Mouse (Mus musculus) hindbrain, embryonic 11.5 days (tissue): ENCODE results near the gene Tars. TPM values are rescaled to one million over a fixed set of nuclear protein-coding genes. Genes with fewer than 3 reads are reported as not detected.

Experiments used
- ATAC-seq: fragments of 200-750 bp; cut with Nextera tagmentation; 2 replicates; pipeline ENCODE4 v1.8.0; 2017; ENCODE audit warnings: mild to moderate bottlenecking, moderate TSS enrichment, moderate library complexity; ENCODE audit not compliant: low FRiP score
- DNase-seq: peaks from one replicate; pipeline ENCODE4 v3.0.0-alpha.2; 2015; ENCODE audit warnings: low spot score
- H3K27ac ChIP-seq: fragments of 300-500 bp; sonication (generic); 2 replicates; pipeline ENCODE4 v1.5.1; 2014; ENCODE audit warnings: mild to moderate bottlenecking, low read depth, low read length
- H3K27me3 ChIP-seq: fragments of 300-500 bp; sonication (generic); 2 replicates; pipeline ENCODE4 v1.6.1; 2014; ENCODE audit warnings: mild to moderate bottlenecking, low read length, moderate library complexity, mixed read lengths; ENCODE audit not compliant: control insufficient read depth, insufficient read depth
- H3K36me3 ChIP-seq: fragments of 300-500 bp; sonication (generic); 2 replicates; pipeline ENCODE4 v1.6.1; 2014; ENCODE audit warnings: mild to moderate bottlenecking, low read length, moderate library complexity, mixed read lengths; ENCODE audit not compliant: control insufficient read depth, insufficient read depth
- H3K4me1 ChIP-seq: fragments of 300-500 bp; sonication (generic); replicated peaks from 2 replicates; pipeline ENCODE4 v1.6.1; 2014; ENCODE audit warnings: low read length, mixed read lengths; ENCODE audit not compliant: control insufficient read depth, insufficient read depth
- H3K4me2 ChIP-seq: fragments of 300-500 bp; sonication (generic); replicated peaks from 2 replicates; pipeline ENCODE4 v1.6.1; 2014; ENCODE audit warnings: mild to moderate bottlenecking, low read depth, low read length
- H3K4me3 ChIP-seq: fragments of 300-500 bp; sonication (generic); 2 replicates; pipeline ENCODE4 v1.5.1; 2014; ENCODE audit warnings: low read depth, low read length
- H3K9ac ChIP-seq: fragments of 300-500 bp; sonication (generic); 2 replicates; pipeline ENCODE4 v1.6.1; 2014; ENCODE audit warnings: low read depth, low read length
- H3K9me3 ChIP-seq: fragments of 300-500 bp; sonication (generic); 2 replicates; pipeline ENCODE4 v1.6.1; 2016; ENCODE audit warnings: low read length; ENCODE audit not compliant: control insufficient read depth
- WGBS: fragments of 180-500 bp; shearing (Covaris S2); extraction: QIAGEN DNeasy Blood & Tissue Kit; methylation state at CpG from one replicate; pipeline ENCODE4 v1.1.7; 2014; 5-methylcytosine and 5-hydroxymethylcytosine counted together
- polyA plus RNA-seq: library from polyadenylated mRNA; unstranded; fragments of >200 nt; fragmentation: Nextera tagmentation; extraction: Ambion mirVana; gene quantifications from 2 replicates; pipeline ENCODE4 v1.2.1, GENCODE M21; 2014

Tars gene
- polyA plus RNA-seq, 1 experiment from 2014 or later, result 84.6 TPM

DNA sequence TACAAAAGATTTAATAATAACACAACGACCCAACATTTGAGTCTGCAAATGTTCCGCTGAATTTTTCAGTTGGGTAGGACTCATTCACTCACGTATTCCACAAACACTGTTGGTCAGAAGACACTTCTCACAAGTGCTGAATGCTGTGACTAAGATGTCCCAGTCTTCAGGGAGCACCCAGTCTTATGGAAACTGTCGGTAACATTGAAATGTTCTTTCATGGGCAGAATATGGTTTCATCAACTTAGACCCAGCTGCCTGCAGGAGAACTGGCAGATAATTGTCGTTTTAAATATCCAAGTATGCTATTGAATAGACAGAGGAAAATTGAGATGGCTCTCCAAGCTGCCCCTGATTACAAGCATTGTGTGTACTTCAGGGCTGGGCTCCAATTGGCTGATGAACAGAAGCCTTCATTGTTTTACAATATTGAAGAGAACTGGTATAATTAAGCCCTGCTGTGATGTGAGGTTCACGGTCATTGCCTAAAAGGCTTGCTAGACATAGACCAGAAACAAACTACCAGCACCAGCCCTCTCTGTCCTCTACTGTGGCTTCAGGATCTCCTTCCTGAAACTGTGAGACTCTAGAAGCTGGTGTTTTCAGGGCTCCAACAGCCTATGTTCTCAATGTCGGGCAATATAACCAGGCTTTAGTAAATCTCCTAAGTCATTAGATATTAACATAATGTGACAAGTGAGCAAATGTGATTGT is 59.8 kb downstream of the Tars start:
- WGBS, result 87% methylated on average over 7 of the region's 7 CpGs
- ATAC-seq (no peak), DNase-seq (no peak)
- no peak overlapping the region for H3K27ac ChIP-seq
- H3K9me3 ChIP-seq, result no peaks in the 10 kb centered on the region
- no peaks in the 10 kb centered on the region for H3K4me1 ChIP-seq
- H3K36me3 ChIP-seq, result no peaks in the 10 kb centered on the region
- no peak overlapping the region for H3K4me2 ChIP-seq
- H3K9ac ChIP-seq, result no peak overlapping the region
- H3K27me3 ChIP-seq, result no peaks in the 10 kb centered on the region
- H3K4me3 ChIP-seq, result no peak overlapping the region
